Mouse (Mus musculus) lung, adult 2 months (tissue): ENCODE measurements around the gene Zbtb34. TPM values are rescaled to one million over a fixed set of nuclear protein-coding genes. Genes with fewer than 3 reads are reported as not detected.

Experiments
- DNase-seq: peaks from one replicate; pipeline ENCODE4 v3.0.0; 2022
- H3K4me1 ChIP-seq: fragments of 200-500 bp; 2 replicates; pipeline ENCODE4 v1.6.1; 2011; ENCODE audit warnings: low read length; ENCODE audit not compliant: control insufficient read depth, insufficient read depth
- H3K4me3 ChIP-seq: fragments of 200-500 bp; replicated peaks from 2 replicates; pipeline ENCODE3; 2011; ENCODE audit warnings: low read depth, mild to moderate bottlenecking, control low read depth, low read length; ENCODE audit errors: extremely low read depth
- CTCF ChIP-seq: fragments of 200-500 bp; IDR thresholded peaks from 2 replicates; pipeline ENCODE4 v1.5.1; 2011; ENCODE audit warnings: mild to moderate bottlenecking, low read length, control low read depth; ENCODE audit not compliant: insufficient read depth
- POLR2A ChIP-seq: fragments of 200-500 bp; IDR thresholded peaks from 2 replicates; pipeline ENCODE4 v1.6.1; 2011; ENCODE audit warnings: low read depth, mild to moderate bottlenecking, control low read depth, low read length, borderline replicate concordance; ENCODE audit errors: extremely low read depth
- WGBS: fragments of 180-500 bp; shearing (Covaris S2); methylation state at CpG from one replicate; pipeline ENCODE4 v1.1.7; 2018; 5-methylcytosine and 5-hydroxymethylcytosine counted together
- polyA plus RNA-seq: library from polyadenylated mRNA; depleted of rRNA; stranded (reverse); fragments of >200 nt; gene quantifications from 2 replicates; pipeline ENCODE4 v1.2.3, GENCODE M21; 2012; rRNA removed

The Zbtb34 gene
- polyA plus RNA-seq, 1 experiment, result 16.4 TPM

- TF ChIP-seq CTCF (no peak), POLR2A (no peak)
- 89% methylated on average over 4 of the region's 4 CpGs for WGBS
- Histone ChIP-seq H3K4me1 (no peaks in the 10 kb centered on the region; the same call in 1 of the 2 replicates), H3K4me3 (no peak overlapping the region)
- DNase-seq, result no peak
These were observed 66.5 kb downstream of the Zbtb34 start for GRCm38 (mm10) chr2:33364656-33365055.

DNA sequence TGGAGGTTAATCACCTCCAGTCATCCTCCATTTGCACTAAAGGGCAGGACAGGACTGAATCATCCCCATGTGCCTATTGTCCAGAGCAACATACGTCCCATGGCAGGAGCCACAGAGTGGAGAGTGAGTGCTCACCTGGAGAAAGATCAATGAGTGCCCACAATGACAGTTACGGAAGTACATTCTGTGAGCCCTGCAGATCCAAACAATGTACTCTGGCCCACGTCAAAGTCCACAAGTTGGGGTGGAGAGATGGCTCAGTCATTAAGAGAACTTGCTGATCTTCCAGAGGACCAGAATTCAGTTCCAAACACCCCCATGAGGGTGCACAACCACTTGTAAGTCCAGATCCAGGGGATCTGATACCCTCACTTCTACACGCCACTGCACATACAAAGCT lies 67.2 kb downstream of the Zbtb34 start:
- WGBS, result 97% methylated on average over 4 of the region's 4 CpGs
- TF ChIP-seq CTCF (no peak), POLR2A (no peak)
- H3K4me1 ChIP-seq, result no peaks in the 10 kb centered on the region; the same call in 1 of the 2 replicates
- no peak overlapping the region for H3K4me3 ChIP-seq
- DNase-seq, result no peak

GRCm38 (mm10) chr2:33361139-33361716 lies 69.9 kb downstream of the Zbtb34 start:
- DNase-seq, result no peak
- no peak overlapping the region for H3K4me3 ChIP-seq
- WGBS, result 68% methylated on average over 9 of the region's 9 CpGs
- H3K4me1 ChIP-seq, result no peaks in the 10 kb centered on the region; the same call in 1 of the 2 replicates
- TF ChIP-seq CTCF (no peak), POLR2A (no peak)

DNA sequence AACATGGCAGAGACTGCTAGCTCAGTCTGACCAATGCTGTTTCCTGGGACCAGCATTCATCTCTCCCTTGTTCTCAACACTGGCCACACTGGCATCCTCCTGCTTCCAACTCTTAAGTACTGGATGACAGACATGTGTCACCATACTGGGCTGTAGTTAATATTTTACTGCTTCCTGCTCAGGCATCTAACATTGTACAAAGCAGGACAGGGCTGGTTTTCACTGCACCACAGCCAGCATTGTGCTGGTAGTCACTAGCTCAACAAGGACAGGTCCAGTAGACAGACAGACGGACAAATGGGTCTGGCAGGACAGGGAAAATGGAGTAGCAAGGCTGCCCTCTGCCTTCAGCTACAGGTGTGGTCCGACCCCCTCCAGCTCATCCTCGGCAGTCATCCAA lies 70.6 kb downstream of the Zbtb34 start:
- Histone ChIP-seq H3K4me3 (no peak overlapping the region), H3K4me1 (no peaks in the 10 kb centered on the region)
- no peak for DNase-seq
- 75% methylated on average over 3 of the region's 3 CpGs for WGBS
- TF ChIP-seq CTCF (no peak), POLR2A (no peak)

DNA sequence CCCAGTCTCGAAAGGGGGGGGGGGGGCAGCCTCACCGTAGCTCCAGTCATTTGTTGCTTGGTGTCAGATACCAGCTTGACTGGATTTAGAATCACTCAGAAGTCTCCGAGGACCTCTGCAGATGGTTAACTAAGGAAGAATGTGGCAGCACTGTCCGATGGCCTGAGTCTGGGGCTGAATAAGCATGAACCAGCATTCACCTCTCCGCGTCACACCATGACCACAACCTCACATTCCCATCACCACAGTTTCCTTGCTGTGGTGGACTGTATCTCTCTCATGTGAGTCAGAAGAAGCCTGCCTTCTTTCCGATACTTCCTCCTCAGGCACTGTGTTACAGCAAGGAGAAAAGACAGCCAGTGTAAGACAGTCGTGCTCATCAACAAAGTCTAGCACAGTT lies 71.9 kb downstream of the Zbtb34 start:
- TF ChIP-seq POLR2A (no peak), CTCF (no peak)
- Histone ChIP-seq H3K4me1 (no peaks in the 10 kb centered on the region), H3K4me3 (no peak overlapping the region)
- no peak for DNase-seq
- 83% methylated on average over 8 of the region's 8 CpGs for WGBS

DNA sequence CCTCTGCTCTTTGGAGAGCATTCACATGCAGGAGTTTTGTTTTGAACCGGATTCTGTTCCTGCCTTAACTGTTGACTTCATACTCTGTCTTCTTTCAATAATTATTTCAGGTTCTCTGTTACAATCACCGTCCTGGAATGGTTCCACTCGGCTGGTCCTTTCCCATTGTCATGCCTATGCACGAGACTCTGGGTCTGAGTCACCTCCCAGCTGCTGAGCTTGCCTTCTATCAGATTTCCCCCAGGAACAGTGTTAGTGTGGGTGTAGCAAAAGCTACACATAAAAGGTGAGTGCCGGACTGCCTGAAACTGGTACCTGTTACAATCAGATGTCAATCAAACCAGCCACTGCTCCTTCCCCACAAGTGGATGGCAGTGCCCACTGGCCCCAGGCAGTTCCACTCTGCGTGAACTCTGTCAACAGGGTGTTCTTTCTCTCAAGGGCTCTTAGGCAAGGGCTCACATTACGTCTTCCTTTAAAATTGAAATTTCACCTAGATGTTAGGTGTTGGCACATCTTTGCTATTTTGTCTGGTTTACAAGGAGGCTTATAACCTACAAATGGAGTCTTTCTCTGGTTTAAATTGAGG lies 73.8 kb downstream of the Zbtb34 start:
- WGBS, result 71% methylated on average over 7 of the region's 7 CpGs

More for the DNA sequence above, 73.8 kb downstream of the Zbtb34 start:
- no peak overlapping the region for H3K4me3 ChIP-seq
- TF ChIP-seq POLR2A (no peak), CTCF (no peak)
- no peaks in the 10 kb centered on the region for H3K4me1 ChIP-seq
- DNase-seq, result no peak

Other genes starting within 250 kb of the Zbtb34 start
- gene Angptl2, start 215.3 kb downstream of the Zbtb34 start, polyA plus RNA-seq, result 76.0 and 98.5 TPM in 2 replicates
- gene Ralgps1, start 59.8 kb downstream of the Zbtb34 start, polyA plus RNA-seq, result 4.7 and 5.9 TPM in 2 replicates
- 6.8 and 9.9 TPM in 2 replicates for gene Zbtb43, start 37.2 kb upstream of the Zbtb34 start, polyA plus RNA-seq
- 0.16 and 0.31 TPM in 2 replicates for gene Lmx1b, start 209.2 kb upstream of the Zbtb34 start, polyA plus RNA-seq